Mouse (Mus musculus): Measurements from ENCODE around the gene Pou1f1. TPM values are rescaled to one million over a fixed set of nuclear protein-coding genes. Genes with fewer than 3 reads are reported as not detected.

Gene Pou1f1
- polyA plus RNA-seq, 1 experiment from 2014 or later, result 0.09 TPM

Other genes with a start within 250 kb of the Pou1f1 start
- 51.1 and 53.8 TPM in 2 replicates for gene Chmp2b, start 42.2 kb downstream of the Pou1f1 start, polyA plus RNA-seq (2014; fragmentation: Nextera tagmentation; extraction: Ambion mirVana)